25 mouse cellular contexts compared by ENCODE assay signal in the genomic region with DNA sequence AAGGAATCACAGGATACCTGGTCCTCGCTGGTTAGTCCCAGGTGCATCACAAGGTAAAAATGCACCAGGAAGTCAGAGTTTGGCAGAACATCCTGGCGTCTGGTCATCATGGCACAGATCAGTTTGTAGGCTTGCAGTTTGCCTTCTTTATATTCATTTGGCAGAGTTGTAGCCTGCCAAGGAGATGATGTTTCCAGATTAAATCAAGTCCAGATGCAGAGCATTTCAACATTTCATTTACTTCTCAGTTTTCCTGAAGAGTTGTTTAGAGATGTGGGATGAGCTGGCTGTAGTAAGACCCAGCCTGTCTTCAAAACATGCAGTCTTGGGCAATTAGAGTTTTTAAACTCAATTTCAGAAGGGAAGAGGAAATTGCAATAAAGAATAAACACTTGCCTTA.
A peak's percentile ranks its signal among the peaks of the same experiment; 100 is the strongest.
DNase-seq lines count a peak whose midpoint lies in the region; ATAC-seq and TF ChIP-seq lines count a peak whose summit lies in the region.
"Had no signal": no experiment of that assay in that cellular context is flagged by ENCODE, and none has a peak within 500 bp of the region (broad histone marks: within the 10 kb centered on the region; RNA-seq: fewer than 3 reads in every experiment).

No protein-coding gene starts in this region.

- no peak overlapping the region for H3K9ac ChIP-seq in lung, embryonic 14.5 days
- H3K9ac ChIP-seq in embryonic facial prominence, embryonic 14.5 days (ENCODE audit: low read depth, low read length) = no peak overlapping the region
- no peak overlapping the region for H3K9ac ChIP-seq in intestine, postnatal 0 days (ENCODE audit: low read depth, low read length)
- H3K9ac ChIP-seq: embryonic facial prominence, embryonic 12.5 days; forebrain, embryonic 13.5 days; hindbrain, embryonic 12.5 days; hindbrain, embryonic 15.5 days; intestine, embryonic 15.5 days had no signal

- H3K4me2 ChIP-seq in lung, embryonic 14.5 days = no peak overlapping the region
- H3K4me2 ChIP-seq in embryonic facial prominence, embryonic 14.5 days (ENCODE audit: low read depth, low read length) = no peak overlapping the region
- no peak overlapping the region for H3K4me2 ChIP-seq in intestine, postnatal 0 days (replicated peaks; ENCODE audit: low read depth)
- H3K4me2 ChIP-seq: embryonic facial prominence, embryonic 12.5 days; forebrain, embryonic 13.5 days; heart, embryonic 11.5 days; hindbrain, embryonic 12.5 days; hindbrain, embryonic 15.5 days; intestine, embryonic 15.5 days had no signal

- H3K36me3 ChIP-seq in lung, embryonic 14.5 days (ENCODE audit: insufficient read depth) = peaks cover 2% of the 10 kb centered on the region; the same call in 1 of the 2 replicates
- 0 out of 2 replicates have a peak, but pooled peaks cover 4% of the 10 kb centered on the region for H3K36me3 ChIP-seq in embryonic facial prominence, embryonic 14.5 days (ENCODE audit: control insufficient read depth, insufficient read depth, low read length)
- H3K36me3 ChIP-seq in intestine, postnatal 0 days (ENCODE audit: control insufficient read depth, insufficient read depth) = peaks cover 16% of the 10 kb centered on the region
- H3K36me3 ChIP-seq: embryonic facial prominence, embryonic 12.5 days; intestine, embryonic 15.5 days had no signal

- no peak overlapping the region for H3K4me3 ChIP-seq in lung, embryonic 14.5 days (ENCODE audit: low read depth, low read length)
- H3K4me3 ChIP-seq in embryonic facial prominence, embryonic 14.5 days (ENCODE audit: low read depth, low read length) = no peak overlapping the region
- no peak overlapping the region for H3K4me3 ChIP-seq in intestine, postnatal 0 days (ENCODE audit: low read depth, low read length)
- H3K4me3 ChIP-seq: embryonic facial prominence, embryonic 12.5 days; forebrain, embryonic 10.5 days; forebrain, embryonic 13.5 days; hindbrain, embryonic 12.5 days; hindbrain, embryonic 15.5 days; intestine, embryonic 15.5 days had no signal

- DNase-seq in lung, embryonic 14.5 days = peak; percentile 22
- no peak for DNase-seq in lung, postnatal 25 days (ENCODE audit: low spot score)
- DNase-seq in 3T3-L1 (ENCODE audit: low read depth, low spot score) (peak; percentile 59), NIH3T3 (ENCODE audit: low read depth) (peak; percentile 78)
- peak; percentile 63 for DNase-seq in embryonic facial prominence, embryonic 14.5 days (ENCODE audit: low spot score)
- DNase-seq in urinary bladder, postnatal 4 days (ENCODE audit: low spot score in 2 of 2) = no peak
- DNase-seq: adrenal gland, adult 2 months; adrenal gland, postnatal 14 days; cerebellum, adult 11 months; cerebellum, adult 2 months; cerebellum, adult 9-11 months; cerebellum, postnatal 25 days; gastrocnemius, postnatal 14 days; heart, adult 11 months had no signal

- no peaks in the 10 kb centered on the region for H3K9me3 ChIP-seq in lung, embryonic 14.5 days (ENCODE audit: low read depth, low read length)
- H3K9me3 ChIP-seq in embryonic facial prominence, embryonic 14.5 days (ENCODE audit: control insufficient read depth, low read length) = 0 out of 2 replicates have a peak, but pooled peaks cover 1% of the 10 kb centered on the region
- H3K9me3 ChIP-seq in intestine, postnatal 0 days (ENCODE audit: control insufficient read depth) = no peaks in the 10 kb centered on the region
- H3K9me3 ChIP-seq: embryonic facial prominence, embryonic 12.5 days; forebrain, embryonic 10.5 days; forebrain, embryonic 13.5 days; hindbrain, embryonic 12.5 days; hindbrain, embryonic 15.5 days; intestine, embryonic 15.5 days had no signal

- no peaks in the 10 kb centered on the region for H3K4me1 ChIP-seq in lung, embryonic 14.5 days (ENCODE audit: insufficient read depth)
- H3K4me1 ChIP-seq in embryonic facial prominence, embryonic 14.5 days (ENCODE audit: control insufficient read depth, insufficient read depth, low read length) = peaks cover 8% of the 10 kb centered on the region; the same call in 1 of the 2 replicates
- no peaks in the 10 kb centered on the region for H3K4me1 ChIP-seq in intestine, postnatal 0 days (replicated peaks; ENCODE audit: control insufficient read depth, insufficient read depth, low read length)
- H3K4me1 ChIP-seq: embryonic facial prominence, embryonic 12.5 days; forebrain, embryonic 10.5 days; forebrain, embryonic 13.5 days; hindbrain, embryonic 12.5 days; hindbrain, embryonic 15.5 days; intestine, embryonic 15.5 days had no signal

- H3K27ac ChIP-seq in lung, embryonic 14.5 days (ENCODE audit: low read depth) = no peak overlapping the region
- H3K27ac ChIP-seq in embryonic facial prominence, embryonic 14.5 days (replicated peaks; ENCODE audit: low read depth, low read length) = no peak overlapping the region
- H3K27ac ChIP-seq in intestine, postnatal 0 days (ENCODE audit: low read depth, low read length) = no peak overlapping the region
- H3K27ac ChIP-seq: embryonic facial prominence, embryonic 12.5 days; forebrain, embryonic 10.5 days; forebrain, embryonic 13.5 days; hindbrain, embryonic 12.5 days; hindbrain, embryonic 15.5 days; intestine, embryonic 15.5 days had no signal

- no peak for ATAC-seq in lung, embryonic 14.5 days (ENCODE audit: insufficient read depth)
- ATAC-seq in embryonic facial prominence, embryonic 14.5 days (ENCODE audit: low read depth) = no peak
- no peak for ATAC-seq in intestine, postnatal 0 days
- ATAC-seq: CD4-positive, CD25-positive, alpha-beta regulatory T cell, adult 4 months; forebrain, embryonic 13.5 days; forebrain, embryonic 16.5 days; intestine, embryonic 15.5 days; Patski had no signal

- WGBS in lung, embryonic 14.5 days = 69% methylated on average over 2 of the region's 2 CpGs
- 58% methylated on average over 2 of the region's 2 CpGs for WGBS in embryonic facial prominence, embryonic 14.5 days
- WGBS in intestine, postnatal 0 days = 82% methylated on average over 2 of the region's 2 CpGs

- no peaks in the 10 kb centered on the region for H3K27me3 ChIP-seq in lung, embryonic 14.5 days (ENCODE audit: insufficient read depth, low read length)
- H3K27me3 ChIP-seq in embryonic facial prominence, embryonic 14.5 days (replicated peaks; ENCODE audit: control insufficient read depth, insufficient read depth, low read length) = no peaks in the 10 kb centered on the region
- no peaks in the 10 kb centered on the region for H3K27me3 ChIP-seq in intestine, postnatal 0 days (replicated peaks; ENCODE audit: control insufficient read depth, insufficient read depth, low read length)
- H3K27me3 ChIP-seq: embryonic facial prominence, embryonic 12.5 days; forebrain, embryonic 13.5 days; hindbrain, embryonic 12.5 days; hindbrain, embryonic 15.5 days; intestine, embryonic 15.5 days; Patski had no signal

- TF ChIP-seq CTCF in lung, embryonic 14.5 days (IDR thresholded peaks at IDR 0.05; ENCODE audit: low read depth) = no peak
- no peak for TF ChIP-seq CTCF in intestine, postnatal 0 days (IDR thresholded peaks at IDR 0.05; ENCODE audit: low read depth)

Comparison
In these comparisons a context has a peak if more than half of its experiments do, and no peak if none do; other contexts are left out.
1. DNase-seq: peak in lung, embryonic 14.5 days (single experiment), 3T3-L1 (single experiment), NIH3T3 (single experiment) and embryonic facial prominence, embryonic 14.5 days (single experiment); none in lung, postnatal 25 days (single experiment) and urinary bladder, postnatal 4 days (0 of 2).